Mouse (Mus musculus) E14TG2a.4 (cell line): Measurements from ENCODE around the gene Lhpp.

Experiments
- CTCF ChIP-seq: conservative IDR thresholded peaks from 2 replicates; pipeline ENCODE4 v1.5.1; 2014; ENCODE audit warnings: low read length
- NANOG ChIP-seq: IDR thresholded peaks from 2 replicates; pipeline ENCODE4 v1.6.1; 2014; ENCODE audit warnings: borderline replicate concordance, low read length, mixed read lengths
- POU5F1 ChIP-seq: IDR thresholded peaks from 2 replicates; pipeline ENCODE4 v1.6.1; 2014; ENCODE audit warnings: low read length, borderline replicate concordance

DNA sequence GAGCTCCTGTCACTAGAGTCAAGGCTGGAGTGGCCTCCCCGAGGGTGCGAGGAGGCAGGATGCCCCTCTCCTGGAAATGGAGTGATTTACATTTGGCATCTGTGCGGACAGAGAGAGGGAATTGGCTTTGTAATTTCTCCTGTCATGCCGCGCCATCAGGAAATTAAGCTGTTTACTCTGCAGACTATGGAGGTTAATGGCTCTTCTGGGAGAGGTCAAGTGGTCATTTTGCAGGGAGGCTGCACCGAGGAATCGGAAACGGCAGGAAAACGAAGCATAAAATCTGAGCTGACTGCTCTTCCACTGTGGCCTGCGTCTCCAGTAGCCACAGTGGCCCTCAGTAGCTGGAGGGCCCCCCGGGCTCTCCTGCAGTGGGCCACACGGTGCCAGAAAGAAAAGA, 26.9 kb downstream of the Lhpp start:
- TF ChIP-seq CTCF (no peak), NANOG (no peak), POU5F1 (no peak)
